Mouse (Mus musculus): ENCODE results near the gene Josd2. TPM values are rescaled to one million over a fixed set of nuclear protein-coding genes. Genes with fewer than 3 reads are reported as not detected.

Gene Josd2
- polyA plus RNA-seq, 1 experiment, result 70.6 TPM

DNA sequence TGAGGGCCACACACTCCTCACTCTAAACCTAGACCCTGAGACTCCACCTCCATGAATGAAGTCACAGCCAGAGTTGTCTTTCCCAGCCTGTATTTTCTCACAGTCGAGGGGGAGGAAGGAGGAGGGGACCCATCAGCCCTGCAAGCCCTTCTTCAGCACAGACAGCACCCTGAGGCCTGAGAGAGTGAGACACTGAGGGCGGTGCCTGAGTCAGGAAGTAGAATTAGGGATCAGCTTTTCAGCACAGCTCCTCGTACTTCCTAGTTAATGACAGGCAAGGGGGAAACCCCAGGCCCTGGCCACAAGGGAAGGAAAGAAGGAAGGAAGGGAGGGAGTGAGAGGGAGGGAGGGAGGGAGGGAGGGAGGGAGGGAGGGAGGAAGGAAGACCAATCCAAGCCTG lies 14.5 kb upstream of the Josd2 start:
- TF ChIP-seq POLR2A (IDR thresholded peaks at IDR 0.05; ENCODE audit: borderline replicate concordance, extremely low read depth, insufficient read depth, insufficient read length, poor library complexity, severe bottlenecking), result no peak
- no peak for TF ChIP-seq CTCF (IDR thresholded peaks at IDR 0.05; ENCODE audit: borderline replicate concordance, extremely low read depth, insufficient read depth, insufficient read length)
- no peak for DNase-seq (ENCODE audit: low read depth)

DNA sequence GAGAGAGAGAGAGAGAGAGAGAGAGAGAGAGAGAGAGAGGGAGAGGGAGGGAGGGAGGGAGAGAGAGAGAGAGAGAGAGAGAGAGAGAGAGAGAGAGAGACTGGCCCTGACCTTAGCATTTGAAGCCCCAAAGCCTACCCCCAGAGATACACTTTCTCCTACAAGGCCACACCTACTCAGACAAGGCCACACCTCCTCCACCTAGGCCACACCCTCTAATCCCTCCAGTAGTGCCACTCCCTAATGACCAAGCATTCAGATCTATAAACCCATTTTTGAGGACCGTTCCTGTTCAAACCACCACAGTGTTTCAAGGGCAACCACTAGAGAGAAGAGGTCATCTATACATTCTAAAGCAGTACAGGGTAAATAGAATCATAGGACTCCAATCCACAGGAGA lies 11.5 kb upstream of the Josd2 start:
- no peak for DNase-seq (ENCODE audit: low read depth)
- TF ChIP-seq CTCF (IDR thresholded peaks at IDR 0.05; ENCODE audit: borderline replicate concordance, extremely low read depth, insufficient read depth, insufficient read length) (no peak), POLR2A (IDR thresholded peaks at IDR 0.05; ENCODE audit: borderline replicate concordance, extremely low read depth, insufficient read depth, insufficient read length, poor library complexity, severe bottlenecking) (no peak)

DNA sequence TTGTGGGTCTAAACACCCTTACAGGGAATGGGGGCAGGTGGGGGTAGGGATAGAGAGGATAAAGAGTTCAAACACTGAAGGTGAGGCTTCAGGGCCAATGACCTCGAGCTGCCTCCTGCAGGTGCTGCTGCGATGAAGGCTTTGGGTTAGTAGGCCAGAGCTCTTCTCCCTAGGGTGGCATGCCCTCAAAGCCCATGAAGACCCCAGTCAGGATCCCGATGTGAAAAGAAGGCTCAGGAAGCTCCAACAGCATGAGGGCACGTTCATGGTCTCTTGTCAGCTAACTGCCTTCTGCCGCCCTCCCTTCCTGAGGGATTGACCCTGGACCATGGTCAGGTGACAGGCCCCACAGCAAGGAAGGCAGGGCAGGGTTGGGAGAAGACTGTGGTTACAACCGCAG lies 7.7 kb upstream of the Josd2 start:
- DNase-seq (ENCODE audit: low read depth), result no peak
- no peak for TF ChIP-seq POLR2A (IDR thresholded peaks at IDR 0.05; ENCODE audit: borderline replicate concordance, extremely low read depth, insufficient read depth, insufficient read length, poor library complexity, severe bottlenecking)
- no peak for TF ChIP-seq CTCF (IDR thresholded peaks at IDR 0.05; ENCODE audit: borderline replicate concordance, extremely low read depth, insufficient read depth, insufficient read length)

DNA sequence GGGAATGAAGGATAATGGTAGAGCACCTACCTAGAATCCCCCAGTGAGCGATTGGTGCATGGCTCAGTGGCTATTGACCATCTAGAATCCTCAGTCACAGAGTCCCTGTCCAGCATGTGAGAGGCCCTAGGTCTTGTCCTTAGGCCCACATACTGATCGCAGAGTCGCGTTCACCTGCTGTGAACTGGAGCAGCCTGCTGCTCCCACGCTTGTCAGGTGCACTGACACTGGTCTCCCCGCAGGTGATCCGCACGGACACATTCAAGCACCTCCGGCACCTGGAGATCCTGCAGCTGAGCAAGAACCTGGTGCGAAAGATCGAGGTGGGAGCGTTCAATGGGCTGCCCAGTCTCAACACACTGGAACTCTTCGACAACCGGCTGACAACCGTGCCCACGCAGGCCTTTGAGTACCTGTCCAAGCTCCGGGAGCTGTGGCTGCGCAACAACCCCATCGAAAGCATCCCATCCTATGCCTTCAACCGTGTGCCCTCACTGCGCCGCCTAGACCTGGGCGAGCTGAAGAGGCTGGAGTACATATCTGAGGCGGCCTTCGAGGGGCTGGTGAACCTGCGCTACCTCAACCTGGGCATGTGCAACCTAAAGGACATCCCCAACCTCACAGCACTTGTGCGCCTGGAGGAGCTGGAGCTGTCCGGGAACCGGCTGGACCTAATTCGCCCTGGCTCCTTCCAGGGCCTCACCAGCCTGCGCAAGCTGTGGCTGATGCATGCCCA lies 6.8 kb upstream of the Josd2 start:
- no peak for TF ChIP-seq CTCF (IDR thresholded peaks at IDR 0.05; ENCODE audit: borderline replicate concordance, extremely low read depth, insufficient read depth, insufficient read length)
- TF ChIP-seq POLR2A (IDR thresholded peaks at IDR 0.05; ENCODE audit: borderline replicate concordance, extremely low read depth, insufficient read depth, insufficient read length, poor library complexity, severe bottlenecking), result no peak
- DNase-seq (ENCODE audit: low read depth), result no peak

DNA sequence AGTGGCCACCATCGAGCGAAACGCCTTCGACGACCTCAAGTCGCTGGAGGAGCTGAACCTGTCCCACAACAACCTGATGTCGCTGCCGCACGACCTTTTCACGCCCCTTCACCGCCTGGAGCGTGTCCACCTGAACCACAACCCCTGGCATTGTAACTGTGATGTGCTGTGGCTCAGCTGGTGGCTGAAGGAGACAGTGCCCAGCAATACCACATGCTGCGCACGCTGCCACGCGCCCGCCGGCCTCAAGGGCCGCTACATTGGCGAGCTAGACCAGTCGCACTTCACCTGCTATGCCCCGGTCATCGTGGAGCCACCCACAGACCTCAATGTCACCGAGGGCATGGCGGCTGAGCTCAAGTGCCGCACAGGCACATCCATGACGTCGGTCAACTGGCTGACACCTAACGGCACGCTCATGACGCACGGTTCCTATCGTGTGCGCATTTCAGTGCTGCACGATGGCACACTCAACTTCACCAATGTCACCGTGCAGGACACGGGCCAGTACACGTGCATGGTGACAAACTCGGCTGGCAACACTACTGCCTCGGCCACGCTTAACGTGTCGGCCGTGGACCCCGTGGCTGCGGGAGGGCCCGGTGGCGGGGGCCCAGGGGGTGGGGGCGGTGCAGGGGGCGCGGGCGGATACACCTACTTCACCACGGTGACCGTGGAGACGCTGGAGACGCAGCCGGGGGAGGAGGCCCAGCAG lies 6.1 kb upstream of the Josd2 start:
- no peak for DNase-seq (ENCODE audit: low read depth)
- TF ChIP-seq CTCF (IDR thresholded peaks at IDR 0.05; ENCODE audit: borderline replicate concordance, extremely low read depth, insufficient read depth, insufficient read length), result no peak
- no peak for TF ChIP-seq POLR2A (IDR thresholded peaks at IDR 0.05; ENCODE audit: borderline replicate concordance, extremely low read depth, insufficient read depth, insufficient read length, poor library complexity, severe bottlenecking)

DNA sequence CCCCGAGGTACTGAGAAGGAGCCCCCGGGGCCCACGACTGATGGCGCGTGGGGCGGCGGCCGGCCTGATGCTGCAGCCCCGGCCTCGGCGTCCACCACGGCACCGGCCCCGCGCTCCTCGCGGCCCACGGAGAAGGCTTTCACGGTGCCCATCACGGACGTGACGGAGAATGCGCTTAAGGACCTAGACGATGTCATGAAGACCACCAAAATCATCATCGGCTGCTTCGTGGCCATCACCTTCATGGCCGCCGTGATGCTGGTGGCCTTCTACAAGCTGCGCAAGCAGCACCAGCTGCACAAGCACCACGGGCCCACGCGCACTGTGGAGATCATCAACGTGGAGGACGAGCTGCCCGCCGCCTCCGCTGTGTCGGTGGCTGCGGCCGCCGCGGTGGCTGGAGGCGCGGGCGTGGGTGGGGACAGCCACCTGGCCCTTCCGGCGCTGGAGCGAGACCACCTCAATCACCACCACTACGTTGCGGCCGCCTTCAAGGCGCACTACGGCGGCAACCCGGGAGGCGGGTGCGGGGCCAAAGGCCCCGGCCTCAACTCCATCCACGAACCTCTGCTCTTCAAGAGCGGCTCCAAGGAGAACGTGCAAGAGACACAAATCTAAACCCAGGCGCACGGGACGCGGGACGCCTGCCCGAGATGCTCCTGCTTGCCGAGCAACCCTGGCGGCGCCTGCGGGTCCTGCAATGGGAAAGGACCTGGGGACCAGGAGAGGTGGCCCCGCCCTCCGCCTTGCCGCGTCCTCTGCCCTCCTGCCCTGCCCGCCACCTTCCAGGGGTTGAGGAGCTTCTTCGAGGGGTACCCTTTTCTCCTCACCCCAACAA lies 5.3 kb upstream of the Josd2 start:
- TF ChIP-seq POLR2A (IDR thresholded peaks at IDR 0.05; ENCODE audit: borderline replicate concordance, extremely low read depth, insufficient read depth, insufficient read length, poor library complexity, severe bottlenecking), result no peak
- TF ChIP-seq CTCF (IDR thresholded peaks at IDR 0.05; ENCODE audit: borderline replicate concordance, extremely low read depth, insufficient read depth, insufficient read length), result peak; percentile 40; the same call in 1 of the 2 replicates
- DNase-seq (ENCODE audit: low read depth), result no peak

DNA sequence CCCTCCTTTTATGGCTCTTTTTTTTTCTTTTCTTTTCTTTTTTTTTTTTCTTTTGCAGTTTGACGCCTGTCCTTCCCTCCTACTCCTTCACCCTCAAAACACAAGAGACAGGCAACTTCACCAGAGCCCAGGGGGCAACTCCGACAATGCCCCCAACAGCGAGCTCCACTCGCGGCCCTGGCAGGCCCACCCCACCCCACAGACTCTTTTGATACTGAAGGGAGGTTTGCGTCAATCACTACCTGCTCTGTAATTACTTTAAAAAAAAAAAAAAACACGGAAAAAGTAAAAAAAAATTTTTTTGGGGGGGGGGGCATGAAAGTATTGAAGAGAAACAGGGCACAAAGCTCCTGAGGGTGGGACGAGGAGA lies 4.7 kb upstream of the Josd2 start:
- TF ChIP-seq POLR2A (IDR thresholded peaks at IDR 0.05; ENCODE audit: borderline replicate concordance, extremely low read depth, insufficient read depth, insufficient read length, poor library complexity, severe bottlenecking), result no peak
- TF ChIP-seq CTCF (IDR thresholded peaks at IDR 0.05; ENCODE audit: borderline replicate concordance, extremely low read depth, insufficient read depth, insufficient read length), result no peak

DNA sequence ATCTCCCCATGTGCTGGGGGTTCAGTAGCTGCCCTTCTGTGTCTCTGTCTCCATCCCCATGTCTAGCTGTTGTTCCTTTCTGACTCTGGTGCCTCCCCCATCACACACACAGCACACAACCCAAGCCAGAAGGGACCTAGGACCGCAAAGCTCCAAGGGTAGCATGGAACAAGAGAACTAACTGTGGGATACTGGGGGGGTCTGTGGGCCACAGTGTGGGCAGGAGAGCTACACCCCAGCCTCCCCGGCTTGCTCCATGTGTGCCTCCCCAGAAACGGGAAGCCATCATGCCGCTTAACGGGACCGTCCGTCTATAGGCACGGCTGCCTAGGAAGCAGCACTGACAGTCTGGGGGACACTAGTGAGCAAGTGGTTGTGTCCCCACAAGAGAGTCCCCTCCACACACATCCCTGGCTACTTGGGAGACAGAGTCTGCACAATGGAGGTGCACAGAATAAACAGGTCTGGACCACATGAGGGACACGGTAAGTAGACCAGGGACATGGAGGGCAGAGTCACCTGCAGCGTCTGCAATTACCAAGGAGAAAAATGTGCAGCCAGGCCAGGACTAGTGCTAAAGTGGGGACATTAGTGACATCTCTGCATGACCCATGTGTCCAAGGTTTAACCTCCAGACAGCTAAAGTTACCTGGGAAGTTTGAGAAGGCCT lies 4.1 kb upstream of the Josd2 start:
- no peak for TF ChIP-seq CTCF (IDR thresholded peaks at IDR 0.05; ENCODE audit: borderline replicate concordance, extremely low read depth, insufficient read depth, insufficient read length)
- no peak for TF ChIP-seq POLR2A (IDR thresholded peaks at IDR 0.05; ENCODE audit: borderline replicate concordance, extremely low read depth, insufficient read depth, insufficient read length, poor library complexity, severe bottlenecking)
- no peak for DNase-seq (ENCODE audit: low read depth)

More for the DNA sequence above, 4.7 kb upstream of the Josd2 start:
- no peak for DNase-seq (ENCODE audit: low read depth)

DNA sequence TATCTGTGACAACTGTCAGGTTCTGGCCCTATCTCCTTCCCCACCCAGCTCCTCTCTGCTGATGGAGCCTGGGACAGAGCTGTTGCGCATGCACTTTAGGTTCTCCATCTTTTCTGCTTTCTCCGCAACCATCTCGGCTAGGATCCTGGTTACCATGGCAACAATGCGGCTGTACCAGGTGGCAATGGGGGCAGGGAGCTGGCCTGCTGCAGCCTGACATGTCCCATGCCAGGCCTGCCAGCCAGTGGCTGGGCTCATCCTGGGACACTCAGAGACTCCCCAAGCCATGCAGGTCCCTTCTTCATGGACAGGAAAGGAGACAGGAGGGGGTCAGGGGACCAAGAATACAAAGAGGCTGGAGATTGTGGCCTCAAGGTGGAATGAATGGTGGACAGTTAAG lies 3.3 kb upstream of the Josd2 start:
- no peak for TF ChIP-seq CTCF (IDR thresholded peaks at IDR 0.05; ENCODE audit: borderline replicate concordance, extremely low read depth, insufficient read depth, insufficient read length)
- TF ChIP-seq POLR2A (IDR thresholded peaks at IDR 0.05; ENCODE audit: borderline replicate concordance, extremely low read depth, insufficient read depth, insufficient read length, poor library complexity, severe bottlenecking), result no peak
- DNase-seq (ENCODE audit: low read depth), result peak; percentile 92

DNA sequence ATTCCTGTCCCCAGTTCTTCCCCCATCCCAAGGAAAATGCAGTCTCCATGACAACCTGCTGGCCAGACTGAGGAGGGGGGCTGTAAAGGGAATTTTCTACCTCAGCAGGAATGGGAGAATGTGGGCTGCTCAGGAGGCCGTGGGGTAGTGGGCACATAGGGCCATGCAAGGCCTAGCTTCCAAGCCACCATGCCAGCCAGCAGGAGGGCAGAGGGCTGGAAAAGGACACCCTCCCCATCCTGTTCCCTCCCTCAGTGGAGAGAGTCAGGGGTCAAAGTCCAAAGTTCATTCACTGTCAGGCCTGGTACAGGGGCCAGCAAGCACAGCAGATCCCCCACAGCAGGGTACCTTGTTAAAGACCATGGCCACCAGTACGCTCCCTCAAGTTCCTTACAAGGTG lies 2.7 kb upstream of the Josd2 start, which contains the start of gene Aspdh:
Gene Aspdh, plus strand, starts transcription at position 281 of the 400 bp plus-strand sequence.
- TF ChIP-seq POLR2A (IDR thresholded peaks at IDR 0.05; ENCODE audit: borderline replicate concordance, extremely low read depth, insufficient read depth, insufficient read length, poor library complexity, severe bottlenecking) (no peak), CTCF (IDR thresholded peaks at IDR 0.05; ENCODE audit: borderline replicate concordance, extremely low read depth, insufficient read depth, insufficient read length) (no peak)
- peak; percentile 30 for DNase-seq (ENCODE audit: low read depth)
